Comparison of ENCODE assay signal across 25 mouse cellular contexts in the genomic region with DNA sequence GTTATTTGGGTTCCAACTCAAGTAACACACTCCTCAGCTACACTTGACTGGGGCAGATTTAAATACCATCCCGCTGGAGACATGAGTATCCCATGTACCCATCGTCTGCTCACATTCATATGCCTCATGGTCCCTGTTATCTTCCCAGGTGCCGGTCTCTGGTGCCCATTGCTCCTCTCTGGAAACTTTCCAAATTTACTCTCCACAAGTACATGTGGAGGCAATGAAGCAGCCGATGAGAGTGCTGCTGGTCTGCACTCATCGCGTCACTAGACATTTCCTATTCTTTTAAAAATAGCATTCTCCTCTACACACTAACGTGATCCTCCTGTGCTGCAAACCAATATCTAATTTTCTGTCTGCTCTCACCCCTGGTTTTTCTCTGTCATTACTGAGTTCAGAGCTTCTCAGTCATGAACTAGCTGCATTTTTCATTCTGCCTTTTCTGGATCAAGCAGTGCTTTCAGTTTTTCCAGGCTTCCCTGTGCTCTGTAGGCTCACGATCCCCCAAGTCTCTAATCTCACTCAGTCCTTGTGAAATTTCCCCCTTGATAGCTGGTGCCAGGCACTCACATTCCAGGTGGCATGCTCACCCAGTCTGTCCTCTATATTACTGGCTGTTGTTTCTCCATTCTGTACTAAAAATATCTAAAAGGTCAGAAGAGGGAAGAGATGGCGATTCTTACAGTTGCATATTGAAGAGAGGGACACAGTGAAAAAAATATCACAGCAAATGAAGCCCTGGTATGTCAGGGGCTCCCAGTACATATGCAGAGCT.
A peak's percentile ranks its signal among the peaks of the same experiment; 100 is the strongest.
DNase-seq lines count a peak whose midpoint lies in the region; ATAC-seq and TF ChIP-seq lines count a peak whose summit lies in the region.
"Had no signal": no experiment of that assay in that cellular context is flagged by ENCODE, and none has a peak within 500 bp of the region (broad histone marks: within the 10 kb centered on the region; RNA-seq: fewer than 3 reads in every experiment).

No protein-coding gene starts in this region.

- TF ChIP-seq POLR2A in heart, adult 2 months (IDR thresholded peaks at IDR 0.05; ENCODE audit: insufficient read depth, low read depth, low read length), result no peak

- H3K36me3 ChIP-seq in heart, adult 2 months (ENCODE audit: control insufficient read depth, insufficient read depth, low read length), result no peaks in the 10 kb centered on the region; the same call in 1 of the 2 replicates
- H3K36me3 ChIP-seq in heart, embryonic 11.5 days (ENCODE audit: control insufficient read depth, insufficient read depth, low read length), result no peaks in the 10 kb centered on the region
- no peaks in the 10 kb centered on the region for H3K36me3 ChIP-seq in heart, postnatal 0 days (replicated peaks; ENCODE audit: control insufficient read depth, insufficient read depth, low read length)
- H3K36me3 ChIP-seq: embryonic facial prominence, embryonic 10.5 days; G1E; limb, embryonic 13.5 days; liver, embryonic 12.5 days; neural tube, embryonic 13.5 days had no signal

- no peaks in the 10 kb centered on the region for H3K27me3 ChIP-seq in heart, adult 2 months (ENCODE audit: control insufficient read depth, insufficient read depth, low read length)
- no peaks in the 10 kb centered on the region for H3K27me3 ChIP-seq in heart, embryonic 11.5 days (ENCODE audit: control insufficient read depth, insufficient read depth, low read length)
- H3K27me3 ChIP-seq in heart, postnatal 0 days (ENCODE audit: control insufficient read depth, insufficient read depth, low read length), result no peaks in the 10 kb centered on the region
- H3K27me3 ChIP-seq: limb, embryonic 13.5 days; liver, embryonic 12.5 days; neural tube, embryonic 13.5 days had no signal

- H3K27ac ChIP-seq in heart, adult 2 months, result peak overlapping the region; percentile 58
- H3K27ac ChIP-seq in heart, embryonic 11.5 days (ENCODE audit: low read depth, low read length), result peak overlapping the region; percentile 46
- peak overlapping the region; percentile 63 for H3K27ac ChIP-seq in heart, postnatal 0 days (ENCODE audit: low read depth)
- H3K27ac ChIP-seq: embryonic facial prominence, embryonic 10.5 days; hindbrain, postnatal 0 days; limb, embryonic 13.5 days; liver, embryonic 12.5 days; neural tube, embryonic 13.5 days had no signal

- no peaks in the 10 kb centered on the region for H3K79me2 ChIP-seq in heart, adult 2 months (replicated peaks; ENCODE audit: control insufficient read depth, insufficient read depth, low read length)

- 29% methylated on average over 9 of the region's 9 CpGs for WGBS in heart, adult 2 months
- 41% methylated on average over 9 of the region's 9 CpGs for WGBS in heart, embryonic 11.5 days (ENCODE audit: insufficient replicate concordance)
- 21% methylated on average over 9 of the region's 9 CpGs for WGBS in heart, postnatal 0 days

- peak overlapping the region; percentile 24; the same call in 1 of the 2 replicates for H3K4me3 ChIP-seq in heart, adult 2 months
- H3K4me3 ChIP-seq in heart, embryonic 11.5 days (ENCODE audit: low read depth, low read length), result no peak overlapping the region
- H3K4me3 ChIP-seq in heart, postnatal 0 days (ENCODE audit: low read depth, low read length), result peak overlapping the region; percentile 7; the same call in 1 of the 2 replicates
- H3K4me3 ChIP-seq: embryonic facial prominence, embryonic 10.5 days; limb, embryonic 13.5 days; liver, embryonic 12.5 days; myocyte; neural tube, embryonic 13.5 days had no signal

- no peak for TF ChIP-seq EP300 in heart, adult 2 months (IDR thresholded peaks at IDR 0.05; ENCODE audit: insufficient read depth, low read depth, low read length)
- no peak for TF ChIP-seq EP300 in heart, postnatal 0 days (IDR thresholded peaks at IDR 0.05; ENCODE audit: low read depth)

- H3K4me2 ChIP-seq in heart, embryonic 11.5 days, result peak overlapping the region; percentile 53
- H3K4me2 ChIP-seq in heart, postnatal 0 days (ENCODE audit: low read depth, low read length), result peak overlapping the region; percentile 46
- H3K4me2 ChIP-seq: limb, embryonic 13.5 days; liver, embryonic 12.5 days; neural tube, embryonic 13.5 days had no signal

- H3K4me1 ChIP-seq in heart, adult 2 months (ENCODE audit: control insufficient read depth, insufficient read depth, low read length), result no peaks in the 10 kb centered on the region
- H3K4me1 ChIP-seq in heart, embryonic 11.5 days (ENCODE audit: control insufficient read depth, insufficient read depth, low read length), result peaks cover 3% of the 10 kb centered on the region; the same call in 1 of the 2 replicates
- peaks cover 6% of the 10 kb centered on the region; the same call in 1 of the 2 replicates for H3K4me1 ChIP-seq in heart, postnatal 0 days (ENCODE audit: control insufficient read depth, insufficient read depth)
- H3K4me1 ChIP-seq: limb, embryonic 13.5 days; liver, embryonic 12.5 days; neural tube, embryonic 13.5 days had no signal

- no peak for ATAC-seq in heart, embryonic 11.5 days (replicated peaks; ENCODE audit: insufficient number of reproducible peaks, low FRiP score, low TSS enrichment)
- peak; percentile 67 for ATAC-seq in heart, postnatal 0 days (ENCODE audit: insufficient read depth, low read depth)
- no peak for ATAC-seq in cerebellum, adult (ENCODE audit: insufficient number of reproducible peaks, low FRiP score, low TSS enrichment)
- ATAC-seq: forebrain, embryonic 16.5 days; hindbrain, postnatal 0 days; intestine, postnatal 0 days; liver, embryonic 12.5 days; midbrain, embryonic 16.5 days had no signal

- intact Hi-C loops in heart, adult 2 months (cut with DNase I), result no loop called here

- no peak overlapping the region for H3K9ac ChIP-seq in heart, adult 2 months (ENCODE audit: low read depth, low read length)
- H3K9ac ChIP-seq in heart, embryonic 11.5 days (ENCODE audit: low read depth, low read length), result peak overlapping the region; percentile 24; the same call in 1 of the 2 replicates
- no peak overlapping the region for H3K9ac ChIP-seq in heart, postnatal 0 days (replicated peaks; ENCODE audit: low read depth, low read length)
- H3K9ac ChIP-seq: limb, embryonic 13.5 days; liver, embryonic 12.5 days; neural tube, embryonic 13.5 days had no signal

- no peaks in the 10 kb centered on the region for H3K9me3 ChIP-seq in heart, embryonic 11.5 days (replicated peaks; ENCODE audit: control insufficient read depth, low read length)
- H3K9me3 ChIP-seq in heart, postnatal 0 days (replicated peaks; ENCODE audit: control insufficient read depth, low read length), result no peaks in the 10 kb centered on the region
- H3K9me3 ChIP-seq: embryonic facial prominence, embryonic 10.5 days; limb, embryonic 13.5 days; liver, embryonic 12.5 days; neural tube, embryonic 13.5 days had no signal

- DNase-seq in heart, adult 11 months, result peak; percentile 87
- DNase-seq in heart, adult 8-10 months (ENCODE audit: low spot score), result no peak
- peak in 1 of 2 experiments; percentile 28 for DNase-seq in heart, adult 2 months
- DNase-seq in heart, postnatal 0 days (ENCODE audit: low spot score), result peak; percentile 21
- DNase-seq in kidney, adult 18-20 months, result no peak
- DNase-seq: B cell, adult 2 months; cerebellum, adult 11 months; cerebellum, postnatal 10 days; kidney, postnatal 4 days; lung, adult 18-20 months; lung, postnatal 4 days; thymus, adult 2 months; thymus, postnatal 4 days had no signal

- TF ChIP-seq CTCF in heart, adult 2 months (IDR thresholded peaks at IDR 0.05), result no peak
- TF ChIP-seq CTCF in heart, postnatal 0 days (IDR thresholded peaks at IDR 0.05; ENCODE audit: low read depth), result no peak

Comparison
In these comparisons a context has a peak if more than half of its experiments do, and no peak if none do; other contexts are left out.
1. DNase-seq: peak in heart, adult 11 months (single experiment) and heart, postnatal 0 days (single experiment); none in heart, adult 8-10 months (single experiment) and kidney, adult 18-20 months (single experiment).
2. Peak in every context shown above with its lines, with median percentiles within 50 percentile points of each other: H3K27ac ChIP-seq.